Mouse (Mus musculus) mouse embryonic stem cell (cell line): ENCODE data around the gene Mtor.

Experiments
- in situ Hi-C, 2 experiments: fragments of 300-500 bp; cut with MboI; formaldehyde crosslinking; loops; 1 replicate in 1 of 2; 3 replicates in 1 of 2; pipeline ENCODE4 v1.14.3; 2019 to 2020; ENCODE audit warnings: low sequenced_read_pairs in 2 of 2, low pct_unique_long_range_greater_than_20kb in 1 of 2, mixed read lengths in 1 of 2; ENCODE audit not compliant: unreplicated experiment in 1 of 2

Mtor gene

GRCm38 (mm10) chr4:148515313-148515712, 66.9 kb downstream of the Mtor start:
- in situ Hi-C loops: no loop called here

DNA sequence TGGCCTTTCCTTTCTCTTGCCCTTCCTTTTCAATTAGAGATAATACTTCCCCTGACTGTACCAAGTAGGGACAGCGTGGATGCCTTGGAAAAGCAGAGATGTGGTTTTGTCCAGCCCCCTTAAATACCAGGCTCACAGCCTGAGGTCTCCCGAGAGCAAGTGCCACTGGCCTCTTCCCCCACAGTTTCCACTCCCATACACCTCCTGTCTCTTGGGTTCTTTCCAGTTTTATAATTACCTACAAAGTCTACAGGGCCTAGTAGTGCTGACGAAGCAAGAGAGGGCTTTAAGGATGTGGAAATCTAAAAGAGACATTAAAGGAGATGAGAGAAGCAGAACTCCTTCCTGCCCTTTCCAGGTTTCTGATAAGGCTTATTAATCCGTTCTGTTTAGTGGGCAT, 69.4 kb downstream of the Mtor start:
- in situ Hi-C loops: no loop called here

- in situ Hi-C loops: no loop called here
Measured at GRCm38 (mm10) chr4:148518235-148518795, 69.9 kb downstream of the Mtor start.

DNA sequence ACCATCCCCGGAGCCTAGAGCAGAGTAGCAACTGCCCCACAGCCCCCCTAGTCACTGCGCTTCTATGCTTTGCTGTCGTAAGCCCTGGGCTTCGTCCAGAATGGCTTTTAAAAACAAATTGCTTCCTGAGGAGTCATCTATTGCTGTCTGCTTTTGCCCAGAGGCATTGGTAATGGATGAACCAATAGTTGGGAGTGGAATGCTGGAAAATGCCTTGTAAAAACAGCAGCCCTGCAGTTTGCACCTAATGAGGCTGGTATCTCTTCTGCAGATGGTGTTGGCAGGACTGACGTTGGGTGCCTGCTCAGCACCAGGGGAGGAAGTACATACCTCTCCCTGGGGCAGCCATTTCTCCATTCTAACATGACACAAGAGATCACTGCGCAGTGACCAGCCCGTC, 75.1 kb downstream of the Mtor start:
- in situ Hi-C loops: no loop called here

- in situ Hi-C loops: no loop called here
Measured at GRCm38 (mm10) chr4:148527158-148527910, 78.9 kb downstream of the Mtor start.

GRCm38 (mm10) chr4:148530351-148530750, 81.9 kb downstream of the Mtor start:
- in situ Hi-C loops: no loop called here

DNA sequence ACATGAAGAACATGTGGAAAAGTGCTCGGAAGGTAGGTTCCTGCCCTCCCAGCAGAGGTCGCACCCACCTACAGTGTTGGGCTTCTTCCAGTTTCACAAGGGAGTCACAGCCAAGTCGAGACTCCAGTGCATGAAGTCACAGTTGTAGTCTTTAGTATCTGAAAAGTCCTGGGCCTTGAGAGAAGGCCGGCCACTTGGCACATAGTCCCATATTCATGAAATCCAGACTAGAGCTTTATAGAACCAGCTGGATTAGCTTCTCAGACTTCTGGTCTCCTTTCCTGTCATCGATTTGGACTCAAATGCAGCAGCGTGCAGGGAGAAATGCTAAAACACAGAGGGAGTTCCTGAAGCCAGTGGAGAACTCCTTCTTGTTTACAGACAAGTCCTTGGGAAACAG, 82.4 kb downstream of the Mtor start:
- in situ Hi-C loops: no loop called here

GRCm38 (mm10) chr4:148531341-148531740, 82.9 kb downstream of the Mtor start:
- in situ Hi-C loops: no loop called here

DNA sequence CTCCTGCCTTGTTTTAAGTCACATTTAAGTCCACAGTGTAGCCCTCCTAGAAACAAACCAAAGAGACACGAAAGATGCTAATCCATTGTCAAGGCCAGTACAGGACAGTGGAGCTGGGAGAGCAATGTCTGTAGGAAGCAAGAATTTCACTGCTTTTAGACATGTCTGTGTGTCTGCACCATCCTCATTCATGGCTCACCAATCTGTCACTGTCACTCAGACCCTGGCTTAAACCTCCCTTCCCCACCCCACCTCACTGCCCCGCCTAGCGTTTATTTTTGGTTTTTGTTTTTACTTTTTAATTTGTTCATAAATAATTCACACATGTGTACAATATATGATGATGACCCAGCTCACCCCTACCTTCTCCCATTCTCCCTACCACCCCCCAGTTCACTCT, 84.1 kb downstream of the Mtor start:
- in situ Hi-C loops: no loop called here

- in situ Hi-C loops: no loop called here
Measured at GRCm38 (mm10) chr4:148533613-148534328, 85.4 kb downstream of the Mtor start.

DNA sequence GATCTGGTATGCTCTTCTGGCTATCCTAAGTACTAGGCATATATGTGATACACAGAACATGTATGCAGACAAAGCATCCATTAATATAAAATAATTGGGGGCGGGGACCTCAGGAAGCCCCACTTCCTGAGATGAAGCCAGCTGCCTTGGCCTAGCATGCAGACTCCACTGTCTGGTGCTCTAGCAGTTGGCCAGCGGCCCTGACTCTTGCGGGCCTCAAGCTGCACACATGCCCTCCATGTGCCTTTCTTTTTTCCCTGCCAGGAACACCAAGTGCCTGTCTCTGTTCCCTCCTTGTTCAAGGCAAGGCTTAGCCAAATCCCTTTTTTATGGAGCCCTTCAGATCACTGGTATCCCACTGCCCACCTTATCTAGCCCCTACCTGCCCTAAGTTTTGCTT, 87.5 kb downstream of the Mtor start:
- in situ Hi-C loops: no loop called here

- in situ Hi-C loops: no loop called here
Measured at GRCm38 (mm10) chr4:148549106-148549505, 100.7 kb downstream of the Mtor start.

- in situ Hi-C loops: no loop called here
Measured at GRCm38 (mm10) chr4:148557766-148558165, 109.4 kb downstream of the Mtor start.

DNA sequence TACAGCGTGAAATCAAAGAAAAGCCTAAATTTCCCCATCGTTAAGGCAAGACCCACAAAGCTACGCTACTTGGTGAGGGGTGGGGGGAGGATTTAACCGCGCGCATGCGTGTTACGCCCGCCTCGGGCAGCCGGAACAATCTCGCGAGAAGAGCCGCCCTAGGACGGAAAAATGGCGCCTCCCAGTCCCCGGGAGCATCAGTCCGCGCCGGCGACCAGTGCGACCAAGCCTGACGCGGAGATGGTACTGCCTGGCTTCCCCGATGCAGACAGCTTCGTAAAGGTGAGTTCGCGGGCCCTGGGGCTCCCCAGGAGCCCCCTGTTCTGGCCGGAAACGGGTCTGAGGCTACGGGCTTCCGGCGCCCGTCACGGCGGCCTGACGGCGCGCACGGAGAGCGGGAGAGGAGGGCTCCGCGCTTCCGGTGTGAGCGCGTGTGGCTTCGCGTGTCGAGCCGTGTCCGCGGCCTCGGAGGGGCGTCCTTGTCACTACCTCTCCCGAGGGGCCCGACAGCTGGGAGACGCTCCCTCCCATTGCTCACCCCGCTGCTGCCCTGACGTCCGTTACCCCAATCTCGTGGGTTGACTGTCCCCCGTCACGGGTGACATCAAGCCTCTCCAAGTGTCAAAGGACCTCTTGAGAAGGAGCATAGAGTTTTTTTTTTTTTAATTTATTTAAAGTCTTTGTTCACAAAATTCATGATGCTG, 110.0 kb downstream of the Mtor start, which contains the start of gene Exosc10:
Gene Exosc10 (plus strand): TSS at position 133 of the 704 bp plus-strand sequence.
- in situ Hi-C loops: no loop called here

DNA sequence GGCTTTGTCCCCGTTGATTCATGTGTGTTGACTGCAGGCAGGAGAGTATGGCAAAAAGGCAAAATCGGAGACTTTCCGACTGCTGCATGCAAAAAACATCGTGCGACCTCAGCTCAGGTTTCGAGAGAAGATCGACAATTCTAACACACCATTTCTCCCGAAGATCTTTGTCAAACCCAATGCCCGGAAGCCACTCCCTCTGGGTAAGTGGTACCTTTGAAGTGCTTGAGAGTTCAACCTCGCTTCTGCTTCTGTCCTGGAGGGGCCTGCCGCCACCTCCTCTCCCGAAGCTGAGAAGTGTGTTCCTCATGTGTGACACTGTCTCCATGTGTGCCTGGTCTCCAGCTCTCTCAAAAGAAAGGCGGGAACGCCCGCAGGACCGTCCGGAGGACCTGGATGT, 114.3 kb downstream of the Mtor start:
- in situ Hi-C loops: no loop called here

DNA sequence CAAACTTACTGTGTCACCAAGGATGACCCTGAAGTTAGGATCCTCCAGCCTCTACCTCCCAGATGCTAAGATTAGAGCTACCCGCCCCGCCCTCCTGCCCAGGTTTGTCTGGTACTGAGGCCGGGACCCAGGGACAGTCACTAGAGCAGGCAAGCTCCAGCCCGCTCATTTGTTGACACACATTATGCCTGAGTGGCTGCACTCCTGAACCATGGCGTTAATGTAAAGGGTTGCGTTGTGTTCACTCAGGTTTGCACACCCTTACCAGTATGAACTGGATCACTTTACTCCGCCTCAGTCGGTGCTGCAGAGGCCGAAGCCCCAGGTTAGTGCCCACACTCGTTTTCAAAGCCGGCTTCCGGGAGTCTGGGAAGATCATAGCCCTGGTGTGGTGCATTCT, 115.2 kb downstream of the Mtor start:
- in situ Hi-C loops: no loop called here

GRCm38 (mm10) chr4:148570138-148570537, 121.7 kb downstream of the Mtor start:
- in situ Hi-C loops: no loop called here

DNA sequence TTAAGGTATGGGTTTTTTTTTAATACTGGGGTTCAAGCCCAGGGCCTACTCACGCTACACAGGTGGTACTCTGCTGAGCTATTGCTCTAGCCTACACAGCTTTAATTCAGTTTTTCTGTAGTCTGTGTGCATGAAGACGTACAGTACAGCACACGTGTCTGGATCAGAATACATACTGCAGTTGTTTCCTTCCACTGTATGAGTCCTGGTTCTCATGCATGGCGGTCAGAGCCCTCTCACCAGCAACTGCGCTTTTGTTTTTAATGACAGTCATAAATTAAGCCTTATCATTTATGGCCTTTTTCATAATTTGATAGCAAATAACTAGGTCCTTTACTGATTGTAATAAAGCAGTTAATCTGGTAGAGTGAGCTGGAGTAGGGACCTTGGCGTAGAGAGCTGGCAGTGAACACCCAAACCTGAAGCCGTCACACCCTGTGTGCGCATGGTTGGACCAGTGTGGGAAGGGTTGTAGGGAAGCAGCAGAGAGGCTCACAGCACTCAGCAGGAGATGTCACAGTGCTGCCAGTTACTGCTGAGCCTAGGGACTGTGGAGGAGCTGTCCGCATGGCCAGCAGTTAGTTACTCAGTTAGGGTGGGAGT, 122.4 kb downstream of the Mtor start:
- in situ Hi-C loops: no loop called here

- in situ Hi-C loops: no loop called here
Measured at GRCm38 (mm10) chr4:148573222-148573621, 124.8 kb downstream of the Mtor start.
